10 mouse cellular contexts compared by ENCODE assay signal in the genomic region with DNA sequence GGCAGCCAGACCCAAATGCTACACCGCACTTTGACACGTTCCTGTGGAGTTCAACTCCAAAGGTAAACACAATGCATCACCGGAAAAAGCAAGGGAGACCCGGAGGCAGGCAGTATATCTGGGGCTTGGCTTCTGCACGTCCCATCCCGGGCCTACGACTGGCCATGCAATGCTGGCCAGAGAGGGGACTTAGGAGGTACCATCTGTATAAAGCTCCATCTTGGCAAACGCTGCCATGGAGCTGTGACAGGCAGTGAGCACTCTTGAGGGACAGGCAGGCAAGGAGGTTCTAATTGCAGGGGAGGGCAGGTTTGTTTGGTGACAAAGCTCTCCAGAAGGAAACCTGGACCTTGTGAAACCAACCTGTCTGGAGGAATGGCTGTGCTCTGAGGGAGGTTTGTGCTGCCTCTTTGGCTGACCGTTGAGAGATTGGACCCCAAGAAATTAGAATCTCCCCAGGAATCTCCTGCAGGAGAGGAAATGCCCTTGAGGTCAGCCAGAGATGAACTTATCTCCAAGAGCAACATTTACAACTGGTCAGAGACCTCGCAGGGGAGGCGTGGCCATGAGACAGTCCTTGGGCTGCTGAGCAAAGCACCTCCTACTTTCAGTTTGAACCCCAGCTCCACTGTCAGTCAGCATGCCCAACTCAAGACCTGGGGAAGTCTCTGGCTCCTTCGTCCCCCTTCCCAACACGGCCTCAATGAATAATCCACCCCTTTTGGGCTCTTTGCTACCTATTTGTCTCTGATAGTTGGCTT.
DNase-seq lines count a peak whose midpoint lies in the region; ATAC-seq lines count a peak whose summit lies in the region.
"Had no signal": no experiment of that assay in that cellular context is flagged by ENCODE, and none has a peak within 500 bp of the region (broad histone marks: within the 10 kb centered on the region; RNA-seq: fewer than 3 reads in every experiment).

No protein-coding gene starts in this region.

- H3K27me3 ChIP-seq in limb, embryonic 15.5 days, result no peaks in the 10 kb centered on the region
- H3K27me3 ChIP-seq: hindbrain, embryonic 15.5 days had no signal

- no peak overlapping the region for H3K9ac ChIP-seq in limb, embryonic 15.5 days
- H3K9ac ChIP-seq: hindbrain, embryonic 15.5 days had no signal

- H3K4me3 ChIP-seq in limb, embryonic 15.5 days, result no peak overlapping the region
- H3K4me3 ChIP-seq: hindbrain, embryonic 15.5 days had no signal

- peak; percentile 65 to 86 for DNase-seq in adrenal gland, adult (ENCODE audit: inconsistent age in 2 of 2, low spot score in 1 of 2)
- no peak for DNase-seq in adrenal gland, postnatal 4 days (ENCODE audit: low spot score in 2 of 2)
- peak; percentile 40 for DNase-seq in ovary, postnatal 36 days (ENCODE audit: low spot score)
- no peak for DNase-seq in ovary, postnatal 10 days (ENCODE audit: low spot score)
- DNase-seq in thymus, postnatal 36 days, result no peak
- DNase-seq in frontal cortex, postnatal 25 days (ENCODE audit: low spot score in 2 of 2), result no peak
- DNase-seq in gastrocnemius, postnatal 10 days, result no peak
- DNase-seq: midbrain, embryonic 14.5 days had no signal

- 69% methylated on average over 13 of the region's 13 CpGs for WGBS in limb, embryonic 15.5 days

- peaks cover 19% of the 10 kb centered on the region for H3K36me3 ChIP-seq in limb, embryonic 15.5 days
- H3K36me3 ChIP-seq: hindbrain, embryonic 15.5 days had no signal

- 0 out of 2 replicates have a peak, but pooled peaks have one; percentile 9 for ATAC-seq in limb, embryonic 15.5 days (ENCODE audit: insufficient number of reproducible peaks, low FRiP score, low TSS enrichment, low read depth)

- no peaks in the 10 kb centered on the region for H3K9me3 ChIP-seq in limb, embryonic 15.5 days
- H3K9me3 ChIP-seq: hindbrain, embryonic 15.5 days had no signal

- H3K27ac ChIP-seq in limb, embryonic 15.5 days, result no peak overlapping the region
- H3K27ac ChIP-seq: hindbrain, embryonic 15.5 days had no signal

- H3K4me2 ChIP-seq in limb, embryonic 15.5 days, result no peak overlapping the region
- H3K4me2 ChIP-seq: hindbrain, embryonic 15.5 days had no signal

- peaks cover 40% of the 10 kb centered on the region for H3K4me1 ChIP-seq in limb, embryonic 15.5 days

Comparison
In these comparisons a context has a peak if more than half of its experiments do, and no peak if none do; other contexts are left out.
1. DNase-seq: peak in adrenal gland, adult (2 of 2) and ovary, postnatal 36 days (single experiment); none in adrenal gland, postnatal 4 days (0 of 2), ovary, postnatal 10 days (single experiment), thymus, postnatal 36 days (0 of 2), frontal cortex, postnatal 25 days (0 of 2) and gastrocnemius, postnatal 10 days (single experiment).